In the genomic region with DNA sequence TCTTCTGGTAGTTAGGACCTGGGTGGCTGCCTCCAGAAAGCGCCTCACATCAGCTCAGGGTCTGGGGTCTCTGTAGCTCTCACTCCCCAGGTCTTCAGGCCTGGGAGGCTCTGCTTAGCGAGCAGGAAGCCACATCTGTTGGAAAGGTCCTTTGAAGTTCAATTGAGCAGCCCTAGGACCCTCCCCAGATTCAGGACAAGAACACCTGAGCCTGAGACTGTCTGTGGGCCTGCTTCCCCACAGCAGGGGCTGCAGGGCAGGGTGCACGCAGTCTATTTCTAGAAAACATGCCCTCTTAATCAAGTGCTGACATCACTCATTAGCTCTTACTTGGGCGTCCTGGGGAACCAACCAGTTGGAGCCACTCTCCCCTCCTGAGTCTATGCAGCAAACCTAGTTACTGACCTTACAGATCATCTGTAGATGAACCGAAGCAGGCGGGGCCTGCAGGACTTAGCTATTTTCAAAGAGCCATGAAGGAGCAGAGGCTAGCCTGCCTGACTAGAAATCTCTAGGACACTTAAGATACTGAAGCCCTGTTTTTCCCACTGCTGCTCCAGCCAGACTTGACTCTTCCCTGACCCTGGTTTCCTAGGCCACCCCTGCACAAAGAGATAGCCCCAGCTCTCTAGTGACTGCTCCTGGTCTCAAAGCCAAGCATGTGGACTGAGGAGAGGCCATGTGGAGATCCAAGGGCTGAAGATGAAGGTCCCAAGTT, we compare ENCODE assay signal across 10 mouse cellular contexts. TPM values are rescaled to one million over a fixed set of nuclear protein-coding genes. Genes with fewer than 3 reads are reported as not detected.
DNase-seq lines count a peak whose midpoint lies in the region; ATAC-seq and TF ChIP-seq lines count a peak whose summit lies in the region.
"Had no signal": no experiment of that assay in that cellular context is flagged by ENCODE, and none has a peak within 500 bp of the region (broad histone marks: within the 10 kb centered on the region; RNA-seq: fewer than 3 reads in every experiment).

No protein-coding gene starts in this region.

- H3K9me3 ChIP-seq in lung, embryonic 14.5 days (ENCODE audit: low read depth, low read length) = no peaks in the 10 kb centered on the region
- no peaks in the 10 kb centered on the region for H3K9me3 ChIP-seq in intestine, embryonic 16.5 days (ENCODE audit: control insufficient read depth, low read length)
- no peaks in the 10 kb centered on the region for H3K9me3 ChIP-seq in kidney, embryonic 16.5 days (ENCODE audit: low read length)
- no peaks in the 10 kb centered on the region for H3K9me3 ChIP-seq in liver, postnatal 0 days (ENCODE audit: low read length)
- H3K9me3 ChIP-seq: forebrain, embryonic 13.5 days had no signal

- no peak overlapping the region for H3K4me3 ChIP-seq in lung, embryonic 14.5 days (ENCODE audit: low read depth, low read length)
- H3K4me3 ChIP-seq in lung, adult 2 months (replicated peaks; ENCODE audit: extremely low read depth, low read depth, low read length) = no peak overlapping the region
- H3K4me3 ChIP-seq in intestine, embryonic 16.5 days (ENCODE audit: low read length) = peak overlapping the region; percentile 27
- H3K4me3 ChIP-seq in kidney, embryonic 16.5 days (ENCODE audit: low read length) = no peak overlapping the region
- H3K4me3 ChIP-seq in liver, postnatal 0 days (ENCODE audit: low read depth, low read length) = no peak overlapping the region
- H3K4me3 ChIP-seq: forebrain, embryonic 13.5 days had no signal

- peaks cover 17% of the 10 kb centered on the region for H3K4me1 ChIP-seq in lung, embryonic 14.5 days (ENCODE audit: insufficient read depth)
- H3K4me1 ChIP-seq in lung, adult 2 months (ENCODE audit: control insufficient read depth, insufficient read depth, low read length) = peaks cover 15% of the 10 kb centered on the region
- peaks cover 47% of the 10 kb centered on the region for H3K4me1 ChIP-seq in intestine, embryonic 16.5 days (ENCODE audit: control insufficient read depth, insufficient read depth, low read length)
- H3K4me1 ChIP-seq in kidney, embryonic 16.5 days (ENCODE audit: insufficient read depth, low read length) = peaks cover 59% of the 10 kb centered on the region
- H3K4me1 ChIP-seq in liver, postnatal 0 days (ENCODE audit: insufficient read depth) = peaks cover 78% of the 10 kb centered on the region

- TF ChIP-seq CTCF in lung, embryonic 14.5 days (IDR thresholded peaks at IDR 0.05; ENCODE audit: low read depth) = no peak
- TF ChIP-seq CTCF in lung, adult 2 months (IDR thresholded peaks at IDR 0.05; ENCODE audit: insufficient read depth, low read length) = no peak
- TF ChIP-seq CTCF in liver, postnatal 0 days (IDR thresholded peaks at IDR 0.05; ENCODE audit: low read depth) = no peak

- WGBS in lung, embryonic 14.5 days = 60% methylated on average over 6 of the region's 6 CpGs
- 82% methylated on average over 6 of the region's 6 CpGs for WGBS in lung, adult 2 months
- WGBS in intestine, embryonic 16.5 days = 65% methylated on average over 6 of the region's 6 CpGs
- 53% methylated on average over 6 of the region's 6 CpGs for WGBS in kidney, embryonic 16.5 days
- 64% methylated on average over 6 of the region's 6 CpGs for WGBS in liver, postnatal 0 days (ENCODE audit: insufficient replicate concordance)

- no peak overlapping the region for H3K9ac ChIP-seq in lung, embryonic 14.5 days
- peak overlapping the region; percentile 61 for H3K9ac ChIP-seq in intestine, embryonic 16.5 days (ENCODE audit: low read depth, low read length)
- H3K9ac ChIP-seq in kidney, embryonic 16.5 days (replicated peaks; ENCODE audit: low read length) = peak overlapping the region; percentile 12
- H3K9ac ChIP-seq in liver, postnatal 0 days (replicated peaks) = no peak overlapping the region
- H3K9ac ChIP-seq: forebrain, embryonic 13.5 days had no signal

- no peak for DNase-seq in lung, embryonic 14.5 days
- no peak for DNase-seq in lung, adult 2 months
- DNase-seq in liver, postnatal 0 days = no peak
- DNase-seq: layer of hippocampus, postnatal 36 days had no signal

- no peaks in the 10 kb centered on the region for H3K36me3 ChIP-seq in lung, embryonic 14.5 days (ENCODE audit: insufficient read depth)
- H3K36me3 ChIP-seq in intestine, embryonic 16.5 days (ENCODE audit: control insufficient read depth, insufficient read depth, low read length) = no peaks in the 10 kb centered on the region
- no peaks in the 10 kb centered on the region for H3K36me3 ChIP-seq in kidney, embryonic 16.5 days (ENCODE audit: insufficient read depth, low read length)
- no peaks in the 10 kb centered on the region for H3K36me3 ChIP-seq in liver, postnatal 0 days (replicated peaks; ENCODE audit: insufficient read depth, low read length)

- no peak for ATAC-seq in lung, embryonic 14.5 days (ENCODE audit: insufficient read depth)
- no peak for ATAC-seq in intestine, embryonic 16.5 days
- 0 out of 2 replicates have a peak, but pooled peaks have one; percentile 4 for ATAC-seq in kidney, embryonic 16.5 days (ENCODE audit: low FRiP score, low TSS enrichment)
- no peak for ATAC-seq in liver, postnatal 0 days
- ATAC-seq in granulocyte monocyte progenitor cell, adult 5-6 weeks (replicated peaks; ENCODE audit: poor library complexity, severe bottlenecking) = no peak
- ATAC-seq in frontal cortex, adult (ENCODE audit: low TSS enrichment) = no peak
- no peak for ATAC-seq in inflammation-experienced regulatory T-cells, adult 6 months
- ATAC-seq: forebrain, embryonic 13.5 days had no signal

- H3K4me2 ChIP-seq in lung, embryonic 14.5 days = 0 out of 2 replicates have a peak overlapping the region, but pooled peaks have one; percentile 0
- peak overlapping the region; percentile 51 for H3K4me2 ChIP-seq in intestine, embryonic 16.5 days (ENCODE audit: low read depth, low read length)
- 0 out of 2 replicates have a peak overlapping the region, but pooled peaks have one; percentile 19 for H3K4me2 ChIP-seq in kidney, embryonic 16.5 days (replicated peaks; ENCODE audit: low read depth, low read length)
- H3K4me2 ChIP-seq in liver, postnatal 0 days (ENCODE audit: low read depth, low read length) = peak overlapping the region; percentile 30; the same call in 1 of the 2 replicates
- H3K4me2 ChIP-seq: forebrain, embryonic 13.5 days had no signal

- no peaks in the 10 kb centered on the region for H3K27me3 ChIP-seq in lung, embryonic 14.5 days (ENCODE audit: insufficient read depth, low read length)
- no peaks in the 10 kb centered on the region for H3K27me3 ChIP-seq in intestine, embryonic 16.5 days (replicated peaks; ENCODE audit: control insufficient read depth, insufficient read depth, low read length)
- no peaks in the 10 kb centered on the region for H3K27me3 ChIP-seq in kidney, embryonic 16.5 days (ENCODE audit: insufficient read depth, low read length)
- no peaks in the 10 kb centered on the region for H3K27me3 ChIP-seq in liver, postnatal 0 days (ENCODE audit: insufficient read depth, low read length)

- TF ChIP-seq POLR2A in lung, adult 2 months (IDR thresholded peaks at IDR 0.05; ENCODE audit: borderline replicate concordance, extremely low read depth, low read depth, low read length) = no peak

- no peak for TF ChIP-seq EP300 in liver, postnatal 0 days (IDR thresholded peaks at IDR 0.05; ENCODE audit: low read depth)

- peak overlapping the region; percentile 94 for H3K27ac ChIP-seq in lung, embryonic 14.5 days (ENCODE audit: low read depth)
- peak overlapping the region; percentile 94 for H3K27ac ChIP-seq in intestine, embryonic 16.5 days (ENCODE audit: low read length)
- H3K27ac ChIP-seq in kidney, embryonic 16.5 days (ENCODE audit: low read length) = peak overlapping the region; percentile 97
- peak overlapping the region; percentile 72 for H3K27ac ChIP-seq in liver, postnatal 0 days (ENCODE audit: low read depth)
- H3K27ac ChIP-seq: forebrain, embryonic 13.5 days had no signal

RNA-seq across cellular contexts. Expression of a gene that starts 29.8 kb away (rescaled TPM):
- polyA plus RNA-seq in lung, embryonic 14.5 days (2014; fragmentation: Nextera tagmentation; extraction: Ambion mirVana) = 20.8 and 21.9 TPM in 2 replicates
- polyA plus RNA-seq in lung, adult 2 months (2012; rRNA removed) = 101 and 187 TPM in 2 replicates
- 14.4 and 16.2 TPM in 2 replicates for polyA plus RNA-seq in intestine, embryonic 16.5 days (2015; fragmentation: Nextera tagmentation; extraction: Ambion mirVana)
- 9.5 and 11.4 TPM in 2 replicates for polyA plus RNA-seq in kidney, embryonic 16.5 days (2015; fragmentation: Nextera tagmentation; extraction: Ambion mirVana)
- polyA plus RNA-seq in liver, postnatal 0 days (2015; fragmentation: Nextera tagmentation; extraction: Ambion mirVana) = 7.6 and 7.7 TPM in 2 replicates
- total RNA-seq in granulocyte monocyte progenitor cell, adult 5-6 weeks (2014; fragmentation: Nextera tagmentation) = 199 TPM in 2 replicates
- 91.5 and 99.4 TPM in 2 replicates for total RNA-seq in granulocyte monocyte progenitor cell, adult 5-6 weeks (2017)
- polyA plus RNA-seq in inflammation-experienced regulatory T-cells, adult 6 months (2017; shearing (Covaris generic)) = 10 to 100 TPM; 30.4 to 54.7 (median 42.3) TPM

Comparison
In these comparisons a context has a peak if more than half of its experiments do, and no peak if none do; other contexts are left out.
1. H3K4me2 ChIP-seq: peak in every context shown above with its lines; median percentile 51 in intestine, embryonic 16.5 days; 30 in liver, postnatal 0 days; 19 in kidney, embryonic 16.5 days; 0 in lung, embryonic 14.5 days.
2. H3K9ac ChIP-seq: peak in intestine, embryonic 16.5 days (single experiment) and kidney, embryonic 16.5 days (single experiment); none in lung, embryonic 14.5 days (single experiment) and liver, postnatal 0 days (single experiment).
3. Peak in every context shown above with its lines, with median percentiles within 50 percentile points of each other: H3K27ac ChIP-seq.